Mouse (Mus musculus) erythroblast, embryonic 14.5 days (primary cell): ENCODE measurements around the gene Dlgap5. TPM values are rescaled to one million over a fixed set of nuclear protein-coding genes. Genes with fewer than 3 reads are reported as not detected.
A peak's percentile ranks its signal among the peaks of the same experiment; 100 is the strongest.
"Not testable (repeated sequence)": the region's sequence is repeated elsewhere in the genome, so short reads cannot be mapped to it uniquely, and the experiment has no call there.

Experiments used
- H3K27me3 ChIP-seq: 2 replicates; pipeline ENCODE4 v1.6.1; 2012; ENCODE audit warnings: inconsistent platforms; ENCODE audit not compliant: control insufficient read depth
- H3K36me3 ChIP-seq: 2 replicates; pipeline ENCODE4 v1.6.1; 2012; ENCODE audit warnings: mild to moderate bottlenecking, inconsistent platforms; ENCODE audit not compliant: control insufficient read depth
- H3K4me1 ChIP-seq: 2 replicates; pipeline ENCODE4 v1.6.1; 2012; ENCODE audit warnings: inconsistent platforms; ENCODE audit not compliant: control insufficient read depth
- H3K4me3 ChIP-seq: replicated peaks from 2 replicates; pipeline ENCODE3; 2012; ENCODE audit warnings: moderate library complexity, mild to moderate bottlenecking, inconsistent platforms
- H3K9me3 ChIP-seq: 2 replicates; pipeline ENCODE4 v1.6.1; 2012; ENCODE audit warnings: low read length, inconsistent platforms, mixed read lengths; ENCODE audit not compliant: control insufficient read depth
- GATA1 ChIP-seq: IDR thresholded peaks from 2 replicates; pipeline ENCODE4 v1.6.1; 2012; ENCODE audit warnings: low read length, inconsistent platforms, mixed read lengths
- TAL1 ChIP-seq: IDR thresholded peaks from 3 replicates; pipeline ENCODE4 v1.6.1; 2012; ENCODE audit warnings: low read length, inconsistent platforms, mixed read lengths
- polyA plus RNA-seq: library from polyadenylated mRNA; stranded (reverse); fragments of >175 nt; gene quantifications from 2 replicates; pipeline ENCODE4 v1.2.3, GENCODE M21; 2012

Dlgap5 gene
- polyA plus RNA-seq = 2.1 and 4.9 TPM in 2 replicates

GRCm38 (mm10) chr14:47417775-47418665 is at the start of gene Dlgap5:
Gene Dlgap5 (minus strand): TSS chr14:47418407.
- H3K9me3 ChIP-seq = no peaks in the 10 kb centered on the region
- TF ChIP-seq TAL1 (no peak), GATA1 (no peak)
- H3K27me3 ChIP-seq = peaks cover 1% of the 10 kb centered on the region; the same call in 1 of the 2 replicates
- peak within 1 kb of the TSS; percentile 92 for H3K4me3 ChIP-seq
- H3K36me3 ChIP-seq = peaks cover 45% of the 10 kb centered on the region
- H3K4me1 ChIP-seq = peaks cover 44% of the 10 kb centered on the region

- no peaks in the 10 kb centered on the region for H3K9me3 ChIP-seq
- H3K36me3 ChIP-seq = no peaks in the 10 kb centered on the region
- no peak overlapping the region for H3K4me3 ChIP-seq
- TF ChIP-seq TAL1 = no peak
- peaks cover 3% of the 10 kb centered on the region; the same call in 1 of the 2 replicates for H3K4me1 ChIP-seq
- peaks cover 46% of the 10 kb centered on the region for H3K27me3 ChIP-seq
These were observed 47.4 kb upstream of the Dlgap5 start for GRCm38 (mm10) chr14:47465468-47466175.

DNA sequence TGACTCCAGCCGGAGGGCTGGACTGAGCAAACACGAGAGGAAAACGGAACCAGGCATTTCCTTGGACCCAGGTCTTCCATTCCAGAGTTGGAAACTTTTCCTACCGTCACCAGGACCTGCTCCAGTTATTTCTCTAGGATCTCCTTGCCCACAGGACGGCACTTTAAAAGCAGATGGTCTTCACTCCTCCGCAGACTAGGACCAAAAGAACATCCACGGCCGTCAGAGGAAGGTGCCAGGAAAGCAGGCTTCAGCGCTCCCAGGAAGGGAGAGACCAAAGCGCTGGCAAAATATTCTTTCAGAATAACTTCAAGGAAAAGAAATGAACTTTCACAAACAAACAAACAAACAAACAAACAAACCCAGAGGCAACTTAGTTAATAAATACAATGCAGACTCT is 46.2 kb upstream of the Dlgap5 start:
- no peak for TF ChIP-seq TAL1
- TF ChIP-seq GATA1 = no peak
- no peaks in the 10 kb centered on the region for H3K9me3 ChIP-seq
- H3K27me3 ChIP-seq = peaks cover 49% of the 10 kb centered on the region
- H3K4me1 ChIP-seq = peaks cover 3% of the 10 kb centered on the region; the same call in 1 of the 2 replicates
- no peak overlapping the region for H3K4me3 ChIP-seq
- no peaks in the 10 kb centered on the region for H3K36me3 ChIP-seq

GRCm38 (mm10) chr14:47462877-47463460 is 44.8 kb upstream of the Dlgap5 start:
- TF ChIP-seq GATA1 (no peak), TAL1 (no peak)
- no peaks in the 10 kb centered on the region for H3K36me3 ChIP-seq
- H3K4me3 ChIP-seq = no peak overlapping the region
- peaks cover 3% of the 10 kb centered on the region; the same call in 1 of the 2 replicates for H3K4me1 ChIP-seq
- peaks cover 47% of the 10 kb centered on the region for H3K27me3 ChIP-seq
- no peaks in the 10 kb centered on the region for H3K9me3 ChIP-seq

DNA sequence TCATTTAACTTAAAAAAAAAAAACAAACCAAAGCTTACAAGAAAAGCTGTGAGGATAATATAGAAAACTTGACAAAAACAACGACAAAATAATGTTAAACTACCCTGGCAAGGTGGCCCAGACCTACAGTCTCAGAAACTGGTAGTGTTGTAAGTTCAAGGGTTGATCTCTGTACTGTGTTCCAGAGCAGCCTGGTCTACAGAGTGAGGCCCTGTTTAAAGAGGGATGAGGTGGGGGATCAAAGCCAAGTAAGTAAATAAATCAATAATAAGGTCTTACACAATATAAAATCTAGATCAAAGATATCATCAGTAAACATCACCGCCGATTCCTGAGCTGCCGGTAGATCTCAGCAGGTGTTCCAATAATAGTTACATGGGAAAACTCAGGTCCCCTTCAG is 44.2 kb upstream of the Dlgap5 start:
- peaks cover 43% of the 10 kb centered on the region for H3K27me3 ChIP-seq

DNA sequence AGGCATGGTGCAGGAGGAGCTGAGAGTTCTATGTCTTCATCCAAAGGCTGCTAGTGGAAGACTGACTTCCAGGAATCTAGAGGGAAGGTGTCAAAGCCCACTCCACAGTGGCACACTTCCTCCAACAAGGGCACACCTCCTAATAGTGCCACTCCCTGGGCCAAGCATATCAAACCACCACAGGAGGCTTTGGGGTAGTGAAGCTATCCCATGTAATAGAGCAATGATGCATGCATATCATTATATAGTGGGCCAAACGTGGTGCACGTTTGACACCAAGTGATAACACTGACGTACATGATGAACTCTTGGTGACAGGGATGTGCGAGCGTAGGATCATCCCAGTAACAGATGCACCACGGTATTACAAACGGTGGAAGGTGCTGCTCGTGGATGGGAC is 43.8 kb upstream of the Dlgap5 start:
- Histone ChIP-seq H3K4me1 (peaks cover 3% of the 10 kb centered on the region; the same call in 1 of the 2 replicates), H3K4me3 (no peak overlapping the region), H3K36me3 (no peaks in the 10 kb centered on the region), H3K27me3 (peaks cover 38% of the 10 kb centered on the region), H3K9me3 (no peaks in the 10 kb centered on the region)
- no peak for TF ChIP-seq TAL1
- no peak for TF ChIP-seq GATA1

More for the DNA sequence above, 44.2 kb upstream of the Dlgap5 start:
- Histone ChIP-seq H3K9me3 (no peaks in the 10 kb centered on the region), H3K4me1 (peaks cover 3% of the 10 kb centered on the region; the same call in 1 of the 2 replicates), H3K4me3 (no peak overlapping the region), H3K36me3 (no peaks in the 10 kb centered on the region)
- TF ChIP-seq TAL1 (no peak), GATA1 (no peak)

GRCm38 (mm10) chr14:47459556-47459955 is 41.3 kb upstream of the Dlgap5 start:
- H3K9me3 ChIP-seq = no peaks in the 10 kb centered on the region
- no peak overlapping the region for H3K4me3 ChIP-seq
- no peaks in the 10 kb centered on the region for H3K36me3 ChIP-seq
- peaks cover 3% of the 10 kb centered on the region; the same call in 1 of the 2 replicates for H3K4me1 ChIP-seq
- peaks cover 19% of the 10 kb centered on the region for H3K27me3 ChIP-seq
- TF ChIP-seq GATA1 = no peak
- TF ChIP-seq TAL1 = no peak

DNA sequence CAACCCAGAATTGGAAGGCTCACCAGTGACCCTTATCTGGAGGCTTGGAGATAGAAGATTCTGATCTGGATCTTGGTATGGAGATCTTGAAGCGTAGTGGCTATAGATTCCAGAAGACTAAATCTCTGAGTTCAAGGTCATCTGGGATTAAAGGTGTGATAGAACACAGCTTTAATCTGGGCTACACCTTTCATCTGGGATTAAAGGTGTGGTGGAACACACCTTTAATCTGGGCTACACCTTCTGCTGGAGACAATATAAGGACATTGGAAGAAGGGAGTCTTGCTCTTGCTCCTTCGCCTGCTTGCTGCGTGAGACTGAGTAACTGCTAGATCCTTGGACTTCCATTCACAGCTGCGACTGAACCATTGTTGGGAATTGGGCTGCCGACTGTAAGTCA is 31.9 kb upstream of the Dlgap5 start, which contains the start of gene Fbxo34:
Fbxo34 (plus strand) TSS at position 301 of the 400 bp plus-strand sequence.
- not testable (repeated sequence) for H3K36me3 ChIP-seq, H3K4me1 ChIP-seq, H3K27me3 ChIP-seq, H3K4me3 ChIP-seq, H3K9me3 ChIP-seq
